Mouse (Mus musculus): Measurements from ENCODE around the gene Actl6b. TPM values are rescaled to one million over a fixed set of nuclear protein-coding genes. Genes with fewer than 3 reads are reported as not detected.
A peak's percentile ranks its signal among the peaks of the same experiment; 100 is the strongest.

Actl6b gene
- polyA plus RNA-seq, 1 experiment from 2014 or later = 6.1 TPM

DNA sequence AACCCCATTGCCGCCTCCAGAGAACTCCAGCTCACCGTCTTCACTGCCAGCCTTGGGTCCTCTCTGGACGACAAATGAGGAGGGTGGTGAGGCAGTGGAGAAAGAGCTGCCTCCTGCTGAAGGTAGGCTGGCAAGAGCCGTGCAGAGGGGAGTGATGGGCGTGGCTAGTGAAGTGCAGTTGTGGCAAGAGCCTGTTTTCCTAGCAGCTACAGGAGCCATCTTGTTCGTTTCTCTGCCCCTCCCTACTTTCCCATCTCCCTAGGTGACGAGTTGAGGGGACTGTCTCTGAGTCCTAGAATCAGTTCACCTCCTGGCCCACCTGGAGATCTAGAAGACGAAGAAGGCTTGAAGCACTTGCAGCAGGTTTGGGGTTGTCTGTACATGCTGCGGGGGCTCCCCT is 31.5 kb upstream of the Actl6b start:
- Histone ChIP-seq H3K9ac (no peak overlapping the region), H3K27ac (no peak overlapping the region), H3K4me3 (no peak overlapping the region), H3K9me3 (no peaks in the 10 kb centered on the region), H3K36me3 (peaks cover 95% of the 10 kb centered on the region), H3K4me2 (replicated peaks) (no peak overlapping the region), H3K4me1 (no peaks in the 10 kb centered on the region), H3K27me3 (no peaks in the 10 kb centered on the region)
- ATAC-seq (ENCODE audit: insufficient number of reproducible peaks, insufficient read depth, low FRiP score, low TSS enrichment) = no peak
- 78% methylated on average over 9 of the region's 9 CpGs for WGBS

- no peak overlapping the region for H3K27ac ChIP-seq
- WGBS = 73% methylated on average over 11 of the region's 11 CpGs
Observed at GRCm38 (mm10) chr5:137522711-137523110, 30.6 kb upstream of the Actl6b start.

GRCm38 (mm10) chr5:137523396-137524250 is 29.7 kb upstream of the Actl6b start:
- ATAC-seq (ENCODE audit: insufficient number of reproducible peaks, insufficient read depth, low FRiP score, low TSS enrichment) = no peak
- WGBS = 87% methylated on average over 25 of the region's 25 CpGs
- Histone ChIP-seq H3K4me3 (no peak overlapping the region), H3K4me1 (no peaks in the 10 kb centered on the region), H3K4me2 (replicated peaks) (no peak overlapping the region), H3K27ac (no peak overlapping the region), H3K9me3 (no peaks in the 10 kb centered on the region), H3K27me3 (no peaks in the 10 kb centered on the region), H3K36me3 (peaks cover 98% of the 10 kb centered on the region), H3K9ac (no peak overlapping the region)

More at GRCm38 (mm10) chr5:137522711-137523110, 30.6 kb upstream of the Actl6b start:
- H3K9me3 ChIP-seq = no peaks in the 10 kb centered on the region
- no peaks in the 10 kb centered on the region for H3K27me3 ChIP-seq
- no peak for ATAC-seq (ENCODE audit: insufficient number of reproducible peaks, insufficient read depth, low FRiP score, low TSS enrichment)
- H3K4me1 ChIP-seq = no peaks in the 10 kb centered on the region
- H3K4me3 ChIP-seq = no peak overlapping the region
- H3K9ac ChIP-seq = no peak overlapping the region
- H3K36me3 ChIP-seq = peaks cover 96% of the 10 kb centered on the region
- no peak overlapping the region for H3K4me2 ChIP-seq (replicated peaks)

DNA sequence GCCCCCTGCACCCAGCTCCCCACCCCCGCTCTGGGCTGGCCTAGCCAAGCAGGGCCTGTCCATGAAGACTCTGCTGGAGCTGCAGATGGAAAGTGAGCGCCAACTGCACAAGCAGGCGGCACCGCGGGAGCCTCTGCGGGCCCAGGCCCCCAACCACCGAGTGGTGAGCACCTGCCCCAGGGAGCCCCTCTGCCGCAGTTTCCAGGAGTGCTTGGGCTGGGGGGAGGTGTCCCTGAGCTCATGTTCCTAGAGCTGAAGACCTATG is 29.1 kb upstream of the Actl6b start:
- no peak overlapping the region for H3K4me2 ChIP-seq (replicated peaks)
- ATAC-seq (ENCODE audit: insufficient number of reproducible peaks, insufficient read depth, low FRiP score, low TSS enrichment) = no peak
- no peaks in the 10 kb centered on the region for H3K27me3 ChIP-seq
- H3K9ac ChIP-seq = no peak overlapping the region
- peaks cover 98% of the 10 kb centered on the region for H3K36me3 ChIP-seq
- no peak overlapping the region for H3K27ac ChIP-seq
- 94% methylated on average over 7 of the region's 8 CpGs for WGBS
- no peak overlapping the region for H3K4me3 ChIP-seq
- H3K9me3 ChIP-seq = no peaks in the 10 kb centered on the region
- no peaks in the 10 kb centered on the region for H3K4me1 ChIP-seq

DNA sequence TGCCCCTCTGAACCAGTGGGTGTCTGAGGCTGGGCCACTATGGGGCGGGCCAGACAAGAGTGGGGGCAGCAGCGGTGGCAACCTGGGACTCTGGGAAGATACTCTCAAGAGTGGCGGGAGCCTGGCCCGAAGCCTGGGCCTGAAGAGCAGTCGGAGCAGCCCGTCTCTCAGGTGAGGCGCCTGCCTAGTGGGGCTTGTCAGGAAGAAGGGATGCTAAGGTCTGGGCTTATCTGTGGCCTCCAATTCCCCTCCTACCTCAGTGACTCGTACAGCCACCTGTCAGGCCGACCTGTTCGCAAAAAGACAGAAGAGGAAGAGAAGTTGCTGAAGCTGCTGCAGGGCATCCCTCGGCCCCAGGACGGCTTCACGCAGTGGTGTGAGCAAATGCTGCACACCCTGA is 28.6 kb upstream of the Actl6b start:
- Histone ChIP-seq H3K27ac (peak overlapping the region; percentile 37; the same call in 1 of the 2 replicates), H3K9me3 (no peaks in the 10 kb centered on the region), H3K27me3 (no peaks in the 10 kb centered on the region), H3K4me2 (replicated peaks) (no peak overlapping the region), H3K4me1 (peaks cover 2% of the 10 kb centered on the region), H3K4me3 (no peak overlapping the region), H3K36me3 (peaks cover 98% of the 10 kb centered on the region), H3K9ac (no peak overlapping the region)
- ATAC-seq (ENCODE audit: insufficient number of reproducible peaks, insufficient read depth, low FRiP score, low TSS enrichment) = no peak
- WGBS = 84% methylated on average over 13 of the region's 13 CpGs

- Histone ChIP-seq H3K9me3 (no peaks in the 10 kb centered on the region), H3K36me3 (peaks cover 95% of the 10 kb centered on the region), H3K4me2 (replicated peaks) (no peak overlapping the region), H3K9ac (no peak overlapping the region), H3K27me3 (no peaks in the 10 kb centered on the region), H3K27ac (peak overlapping the region; percentile 37), H3K4me3 (no peak overlapping the region), H3K4me1 (peaks cover 10% of the 10 kb centered on the region)
- ATAC-seq (ENCODE audit: insufficient number of reproducible peaks, insufficient read depth, low FRiP score, low TSS enrichment) = no peak
- WGBS = 78% methylated on average over 16 of the region's 16 CpGs
Observed at GRCm38 (mm10) chr5:137525511-137525910, 27.8 kb upstream of the Actl6b start.

DNA sequence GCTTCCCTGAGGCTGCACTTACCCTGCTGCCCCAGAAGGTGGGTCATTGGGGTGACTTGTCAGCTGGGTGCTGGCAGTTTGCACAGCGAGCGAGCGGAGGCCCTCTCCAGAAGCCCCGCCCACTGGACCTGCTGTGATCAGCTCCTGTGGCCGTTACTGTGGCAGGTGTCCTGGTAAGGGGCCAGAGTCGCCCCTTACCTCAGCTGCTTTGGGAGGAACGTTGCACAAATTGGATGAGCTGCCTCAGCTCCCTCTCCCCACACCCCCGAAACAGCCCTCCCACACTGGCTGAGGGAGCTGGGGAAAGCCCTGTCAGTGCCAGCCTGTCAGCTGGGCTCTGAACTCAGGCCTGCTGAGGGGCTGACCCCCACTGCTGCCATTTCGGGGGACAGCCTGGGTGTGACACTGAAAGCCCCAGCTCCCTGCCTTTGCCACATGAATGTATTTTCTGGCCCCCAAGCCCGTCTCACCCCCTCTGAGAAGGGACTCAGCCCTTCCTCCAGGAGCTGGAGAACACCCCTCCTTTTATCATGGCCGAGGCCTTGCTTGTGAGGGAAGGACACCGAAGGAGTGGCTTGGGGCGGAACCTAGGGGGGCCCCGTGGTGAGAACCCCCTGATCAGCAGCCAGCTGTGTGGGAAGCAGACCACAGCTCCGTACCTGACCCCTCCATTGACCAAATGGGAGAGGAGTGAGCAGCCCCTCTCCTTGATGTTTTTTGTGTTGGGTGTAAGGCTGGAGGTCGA is 27.0 kb upstream of the Actl6b start:
- WGBS = 63% methylated on average over 16 of the region's 16 CpGs
- no peaks in the 10 kb centered on the region for H3K9me3 ChIP-seq
- H3K36me3 ChIP-seq = peaks cover 87% of the 10 kb centered on the region
- no peak for ATAC-seq (ENCODE audit: insufficient number of reproducible peaks, insufficient read depth, low FRiP score, low TSS enrichment)
- H3K4me3 ChIP-seq = no peak overlapping the region
- no peaks in the 10 kb centered on the region for H3K27me3 ChIP-seq
- peaks cover 12% of the 10 kb centered on the region for H3K4me1 ChIP-seq
- no peak overlapping the region for H3K27ac ChIP-seq
- H3K4me2 ChIP-seq (replicated peaks) = no peak overlapping the region
- no peak overlapping the region for H3K9ac ChIP-seq

GRCm38 (mm10) chr5:137527413-137527812 is 25.9 kb upstream of the Actl6b start:
- no peak overlapping the region for H3K9ac ChIP-seq
- H3K27ac ChIP-seq = no peak overlapping the region
- H3K36me3 ChIP-seq = peaks cover 76% of the 10 kb centered on the region
- WGBS = 65% methylated on average over 1 of the region's 1 CpGs
- H3K27me3 ChIP-seq = no peaks in the 10 kb centered on the region
- ATAC-seq (ENCODE audit: insufficient number of reproducible peaks, insufficient read depth, low FRiP score, low TSS enrichment) = no peak
- H3K4me1 ChIP-seq = peaks cover 12% of the 10 kb centered on the region
- H3K9me3 ChIP-seq = no peaks in the 10 kb centered on the region
- no peak overlapping the region for H3K4me2 ChIP-seq (replicated peaks)
- no peak overlapping the region for H3K4me3 ChIP-seq

DNA sequence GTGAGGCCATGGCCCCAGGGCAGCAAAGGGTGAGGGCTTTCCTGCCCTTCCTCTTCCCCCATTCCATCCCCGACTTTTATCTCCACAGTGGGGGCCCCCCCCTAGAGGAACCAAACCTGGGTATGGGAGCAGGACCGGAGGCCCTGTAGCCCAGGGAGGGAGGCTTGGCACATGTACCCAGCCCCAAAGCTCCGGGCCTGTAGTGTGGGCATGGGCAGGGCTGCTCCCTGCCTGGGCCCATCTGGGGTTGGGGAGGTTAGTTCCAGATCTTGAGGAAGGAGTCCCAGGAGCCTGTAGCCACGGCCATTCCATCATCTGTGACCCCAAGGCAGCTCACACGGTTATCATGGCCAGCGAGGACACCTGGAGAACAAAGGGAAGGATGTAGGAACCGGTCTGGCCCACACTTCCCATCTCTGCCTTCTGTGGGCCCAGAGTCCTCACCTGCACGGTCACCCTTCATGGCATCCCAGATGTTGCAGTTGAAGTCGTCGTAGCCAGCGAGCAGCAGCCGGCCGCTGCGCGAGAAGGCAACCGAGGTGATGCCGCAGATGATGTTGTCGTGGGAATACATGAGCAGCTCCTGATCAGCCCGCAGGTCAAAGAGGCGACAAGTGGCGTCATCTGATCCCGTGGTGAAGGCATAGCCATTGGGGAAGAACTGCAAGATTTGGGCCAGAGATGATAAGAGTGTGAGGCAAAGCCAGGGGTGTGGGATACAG is 24.9 kb upstream of the Actl6b start:
- no peak overlapping the region for H3K4me3 ChIP-seq
- H3K27ac ChIP-seq = no peak overlapping the region; the same call in 1 of the 2 replicates
- peaks cover 66% of the 10 kb centered on the region for H3K36me3 ChIP-seq
- peaks cover 12% of the 10 kb centered on the region for H3K4me1 ChIP-seq
- no peaks in the 10 kb centered on the region for H3K9me3 ChIP-seq
- no peak overlapping the region for H3K4me2 ChIP-seq (replicated peaks)
- no peaks in the 10 kb centered on the region for H3K27me3 ChIP-seq
- H3K9ac ChIP-seq = no peak overlapping the region
- no peak for ATAC-seq (ENCODE audit: insufficient number of reproducible peaks, insufficient read depth, low FRiP score, low TSS enrichment)
- WGBS = 82% methylated on average over 22 of the region's 22 CpGs

DNA sequence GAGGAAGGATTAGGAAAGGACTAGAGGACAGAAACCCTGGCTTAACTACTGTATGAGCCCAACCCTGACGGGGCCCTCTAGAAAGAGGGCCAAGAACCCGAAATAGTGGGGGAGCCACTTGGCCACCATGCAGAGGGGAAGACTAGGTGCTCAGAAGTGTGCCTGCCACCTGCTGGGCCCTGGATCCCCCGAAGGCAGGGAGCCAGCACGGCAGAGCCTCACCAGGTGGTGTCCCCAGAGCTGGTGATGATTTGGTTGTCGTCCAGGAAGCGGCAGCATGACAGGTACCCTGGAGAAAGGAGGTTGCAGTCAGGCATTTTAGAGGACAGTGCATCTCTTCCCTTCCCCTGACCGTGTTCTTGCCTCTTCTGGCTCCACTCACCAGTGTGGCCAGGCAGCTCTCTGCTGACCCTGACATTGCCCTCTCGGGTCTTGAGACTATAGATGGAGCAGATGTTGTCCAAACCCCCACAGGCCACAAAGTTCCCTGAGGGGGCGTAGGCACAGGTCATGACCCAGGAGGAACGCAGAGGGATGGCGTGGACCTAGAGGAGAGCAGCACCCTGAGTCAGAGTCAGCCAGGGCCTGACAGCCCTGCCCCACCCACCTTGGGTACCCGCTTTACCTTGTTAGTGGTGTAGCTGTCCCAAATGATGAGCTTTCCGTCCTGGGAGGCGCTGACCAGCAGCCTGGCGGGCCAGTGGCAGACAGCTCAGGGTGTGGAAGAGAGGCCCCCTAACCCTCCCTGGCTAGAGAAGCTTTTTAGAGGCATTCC is 23.9 kb upstream of the Actl6b start:
- Histone ChIP-seq H3K4me1 (peaks cover 12% of the 10 kb centered on the region), H3K36me3 (peaks cover 56% of the 10 kb centered on the region), H3K27ac (no peak overlapping the region), H3K27me3 (no peaks in the 10 kb centered on the region), H3K9me3 (no peaks in the 10 kb centered on the region), H3K4me2 (replicated peaks) (peak overlapping the region; percentile 96; the same call in 1 of the 2 replicates), H3K9ac (no peak overlapping the region), H3K4me3 (0 out of 2 replicates have a peak overlapping the region, but pooled peaks have one; percentile 78)
- no peak for ATAC-seq (ENCODE audit: insufficient number of reproducible peaks, insufficient read depth, low FRiP score, low TSS enrichment)
- WGBS = 66% methylated on average over 15 of the region's 15 CpGs

DNA sequence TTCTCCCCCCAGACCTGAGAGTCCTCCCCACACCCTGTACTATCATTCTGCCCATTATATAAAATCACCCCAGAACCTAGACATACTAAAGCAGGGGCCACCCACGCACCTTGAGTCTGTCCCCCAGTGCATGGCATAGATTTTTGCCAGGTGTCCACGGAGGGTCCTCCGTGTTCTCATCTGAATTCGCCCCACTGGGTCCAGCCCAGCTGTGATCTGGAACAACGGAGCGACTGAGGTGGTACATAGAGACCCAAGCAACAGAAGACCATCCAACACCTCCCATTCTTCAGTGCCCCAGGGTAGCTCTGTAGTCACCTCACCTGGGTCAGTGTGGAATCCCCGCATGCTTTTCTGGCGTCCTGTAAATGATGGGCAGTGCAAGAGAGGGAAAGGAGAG is 23.2 kb upstream of the Actl6b start:
- Histone ChIP-seq H3K4me1 (peaks cover 12% of the 10 kb centered on the region), H3K27me3 (no peaks in the 10 kb centered on the region), H3K4me2 (replicated peaks) (peak overlapping the region; percentile 96), H3K9ac (peak overlapping the region; percentile 91), H3K9me3 (no peaks in the 10 kb centered on the region), H3K4me3 (peak overlapping the region; percentile 78), H3K36me3 (peaks cover 50% of the 10 kb centered on the region), H3K27ac (peak overlapping the region; percentile 94)
- ATAC-seq (ENCODE audit: insufficient number of reproducible peaks, insufficient read depth, low FRiP score, low TSS enrichment) = no peak
- 76% methylated on average over 8 of the region's 8 CpGs for WGBS

Data from embryonic facial prominence, embryonic 12.5 days (tissue).